Mouse (Mus musculus) limb, embryonic 13.5 days (tissue): ENCODE data around the gene Tmem220. TPM values are rescaled to one million over a fixed set of nuclear protein-coding genes. Genes with fewer than 3 reads are reported as not detected.

Source experiments
- ATAC-seq: fragments of 200-750 bp; cut with Nextera tagmentation; 2 replicates; pipeline ENCODE4 v1.8.0; 2017; ENCODE audit warnings: low read depth, moderate number of reproducible peaks, moderate TSS enrichment; ENCODE audit not compliant: low FRiP score
- H3K27ac ChIP-seq: fragments of 300-500 bp; sonication (generic); 2 replicates; pipeline ENCODE4 v1.5.1; 2015; ENCODE audit warnings: inconsistent platforms, mild to moderate bottlenecking, moderate library complexity
- H3K27me3 ChIP-seq: fragments of 300-500 bp; sonication (generic); 2 replicates; pipeline ENCODE4 v1.6.1; 2015; ENCODE audit warnings: mild to moderate bottlenecking, inconsistent platforms
- H3K36me3 ChIP-seq: fragments of 300-500 bp; sonication (generic); 2 replicates; pipeline ENCODE4 v1.6.1; 2015; ENCODE audit warnings: inconsistent platforms, mild to moderate bottlenecking, moderate library complexity
- H3K4me1 ChIP-seq: fragments of 300-500 bp; sonication (generic); 2 replicates; pipeline ENCODE4 v1.6.1; 2015; ENCODE audit warnings: inconsistent platforms
- H3K4me2 ChIP-seq: fragments of 300-500 bp; sonication (generic); replicated peaks from 2 replicates; pipeline ENCODE4 v1.6.1; 2015; ENCODE audit warnings: inconsistent platforms, mild to moderate bottlenecking, moderate library complexity
- H3K4me3 ChIP-seq: fragments of 300-500 bp; sonication (generic); 2 replicates; pipeline ENCODE4 v1.5.1; 2015; ENCODE audit warnings: moderate library complexity, mild to moderate bottlenecking, inconsistent platforms
- H3K9ac ChIP-seq: fragments of 300-500 bp; sonication (generic); 2 replicates; pipeline ENCODE4 v1.6.1; 2015; ENCODE audit warnings: mild to moderate bottlenecking, inconsistent platforms
- H3K9me3 ChIP-seq: fragments of 300-500 bp; sonication (generic); 2 replicates; pipeline ENCODE4 v1.6.1; 2016; ENCODE audit warnings: inconsistent platforms
- WGBS: fragments of 180-500 bp; shearing (Covaris S2); methylation state at CpG from one replicate; pipeline ENCODE4 v1.1.7; 2015; 5-methylcytosine and 5-hydroxymethylcytosine counted together
- polyA plus RNA-seq: library from polyadenylated mRNA; unstranded; fragments of >200 nt; fragmentation: Nextera tagmentation; extraction: Ambion mirVana; gene quantifications from 2 replicates; pipeline ENCODE4 v1.2.1, GENCODE M21; 2015

Gene Tmem220
- polyA plus RNA-seq = 1.6 and 2.1 TPM in 2 replicates

DNA sequence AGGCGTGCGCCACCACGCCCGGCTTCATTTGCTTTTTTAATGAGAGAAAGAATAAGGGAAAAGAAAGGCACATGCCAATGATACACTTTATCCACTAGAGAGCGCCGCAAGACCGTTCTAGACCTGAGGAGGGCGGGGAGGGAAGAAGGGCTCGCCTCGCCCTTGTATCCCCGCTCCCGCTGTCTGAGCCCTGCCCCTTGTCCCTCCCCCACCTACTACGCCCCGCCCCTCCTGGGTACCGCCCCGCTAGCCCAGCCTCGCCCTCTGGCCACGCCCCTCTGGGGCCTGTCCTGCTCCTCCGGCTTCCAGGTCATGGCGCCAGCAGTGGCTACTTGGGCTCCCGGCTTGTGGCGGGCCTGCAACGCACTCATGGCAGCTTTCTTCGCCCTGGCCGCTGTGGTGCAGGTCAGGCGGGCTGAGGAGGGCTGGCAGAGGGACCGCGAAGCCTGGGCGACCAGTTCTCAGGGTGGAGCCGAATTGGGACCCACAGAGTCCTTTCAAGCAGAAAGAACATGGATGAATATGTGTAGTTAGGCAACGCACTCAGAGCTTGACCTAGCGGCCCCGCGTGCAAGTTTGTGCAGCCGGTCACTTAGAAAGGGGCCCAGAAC, at the start of gene Tmem220:
Gene Tmem220 (plus strand): TSS at position 288 of the 611 bp plus-strand sequence.
- 0 out of 2 replicates have a peak, but pooled peaks cover 8% of the 10 kb centered on the region for H3K4me1 ChIP-seq
- 2% methylated on average over 31 of the region's 35 CpGs for WGBS
- no peak within 1 kb of the TSS for H3K27ac ChIP-seq
- H3K9ac ChIP-seq = peak within 1 kb of the TSS; percentile 74
- no peaks in the 10 kb centered on the region for H3K9me3 ChIP-seq
- peak; percentile 97 for ATAC-seq
- H3K36me3 ChIP-seq = no peaks in the 10 kb centered on the region
- peak within 1 kb of the TSS; percentile 76 for H3K4me2 ChIP-seq
- peaks cover 8% of the 10 kb centered on the region; the same call in 1 of the 2 replicates for H3K27me3 ChIP-seq
- peak within 1 kb of the TSS; percentile 54 for H3K4me3 ChIP-seq

GRCm38 (mm10) chr11:66975606-66976330, 49.2 kb upstream of the Tmem220 start:
- no peak for ATAC-seq
- 87% methylated on average over 7 of the region's 7 CpGs for WGBS
- Histone ChIP-seq H3K9me3 (peaks cover 15% of the 10 kb centered on the region), H3K4me2 (no peak overlapping the region), H3K9ac (no peak overlapping the region), H3K27ac (no peak overlapping the region), H3K36me3 (no peaks in the 10 kb centered on the region), H3K27me3 (no peaks in the 10 kb centered on the region), H3K4me3 (no peak overlapping the region), H3K4me1 (no peaks in the 10 kb centered on the region)

GRCm38 (mm10) chr11:66981336-66982115, 43.4 kb upstream of the Tmem220 start:
- Histone ChIP-seq H3K9ac (no peak overlapping the region), H3K4me3 (no peak overlapping the region), H3K4me1 (peaks cover 23% of the 10 kb centered on the region), H3K9me3 (no peaks in the 10 kb centered on the region), H3K36me3 (no peaks in the 10 kb centered on the region), H3K4me2 (no peak overlapping the region), H3K27me3 (no peaks in the 10 kb centered on the region), H3K27ac (no peak overlapping the region)
- WGBS = 76% methylated on average over 15 of the region's 15 CpGs
- no peak for ATAC-seq

GRCm38 (mm10) chr11:66982794-66983193, 42.2 kb upstream of the Tmem220 start:
- Histone ChIP-seq H3K4me3 (no peak overlapping the region), H3K4me2 (no peak overlapping the region), H3K9ac (no peak overlapping the region)

DNA sequence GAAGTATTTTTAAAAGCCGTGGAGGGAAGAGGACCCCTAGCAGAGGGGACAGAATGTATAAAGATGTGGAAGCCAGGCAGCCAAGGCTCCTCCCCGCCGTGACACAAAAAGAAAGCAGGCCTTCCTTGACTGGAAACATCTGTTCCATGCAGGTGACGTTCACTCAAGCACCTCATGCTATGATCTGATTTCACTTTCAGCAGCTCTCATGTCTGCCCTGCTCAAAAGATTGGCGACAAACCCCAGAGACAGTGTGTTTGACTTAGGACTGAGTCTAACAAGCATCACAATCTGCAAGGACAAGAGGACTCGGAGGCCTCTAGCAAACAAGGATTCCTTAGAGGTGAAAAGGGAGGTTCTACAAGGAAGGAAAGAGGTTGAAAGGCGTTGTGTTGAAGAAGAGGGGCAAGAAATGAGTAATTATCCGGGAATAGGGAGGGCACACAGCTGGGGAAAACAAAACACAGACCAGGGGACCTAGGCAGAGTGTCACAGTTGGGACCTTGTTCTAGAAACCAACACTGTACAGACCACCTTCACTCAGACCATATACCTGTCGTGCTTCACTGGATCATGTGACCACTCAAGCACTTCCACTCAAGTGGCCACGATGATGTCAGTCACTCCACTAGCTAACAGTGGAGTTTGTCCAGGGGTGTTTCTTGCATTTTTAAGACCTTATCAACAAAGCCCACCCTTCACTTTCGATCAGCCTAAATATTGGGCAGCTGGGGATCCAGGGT, 41.4 kb upstream of the Tmem220 start:
- Histone ChIP-seq H3K4me2 (peak overlapping the region; percentile 74), H3K9ac (no peak overlapping the region), H3K36me3 (no peaks in the 10 kb centered on the region), H3K9me3 (no peaks in the 10 kb centered on the region), H3K27me3 (no peaks in the 10 kb centered on the region), H3K27ac (no peak overlapping the region; the same call in 1 of the 2 replicates), H3K4me3 (no peak overlapping the region), H3K4me1 (peaks cover 23% of the 10 kb centered on the region)
- peak; percentile 5; the same call in 1 of the 2 replicates for ATAC-seq
- 32% methylated on average over 11 of the region's 11 CpGs for WGBS

More at GRCm38 (mm10) chr11:66982794-66983193, 42.2 kb upstream of the Tmem220 start:
- no peak for ATAC-seq
- Histone ChIP-seq H3K9me3 (no peaks in the 10 kb centered on the region), H3K4me1 (peaks cover 23% of the 10 kb centered on the region), H3K27me3 (no peaks in the 10 kb centered on the region), H3K36me3 (no peaks in the 10 kb centered on the region), H3K27ac (no peak overlapping the region)
- 45% methylated on average over 6 of the region's 6 CpGs for WGBS

DNA sequence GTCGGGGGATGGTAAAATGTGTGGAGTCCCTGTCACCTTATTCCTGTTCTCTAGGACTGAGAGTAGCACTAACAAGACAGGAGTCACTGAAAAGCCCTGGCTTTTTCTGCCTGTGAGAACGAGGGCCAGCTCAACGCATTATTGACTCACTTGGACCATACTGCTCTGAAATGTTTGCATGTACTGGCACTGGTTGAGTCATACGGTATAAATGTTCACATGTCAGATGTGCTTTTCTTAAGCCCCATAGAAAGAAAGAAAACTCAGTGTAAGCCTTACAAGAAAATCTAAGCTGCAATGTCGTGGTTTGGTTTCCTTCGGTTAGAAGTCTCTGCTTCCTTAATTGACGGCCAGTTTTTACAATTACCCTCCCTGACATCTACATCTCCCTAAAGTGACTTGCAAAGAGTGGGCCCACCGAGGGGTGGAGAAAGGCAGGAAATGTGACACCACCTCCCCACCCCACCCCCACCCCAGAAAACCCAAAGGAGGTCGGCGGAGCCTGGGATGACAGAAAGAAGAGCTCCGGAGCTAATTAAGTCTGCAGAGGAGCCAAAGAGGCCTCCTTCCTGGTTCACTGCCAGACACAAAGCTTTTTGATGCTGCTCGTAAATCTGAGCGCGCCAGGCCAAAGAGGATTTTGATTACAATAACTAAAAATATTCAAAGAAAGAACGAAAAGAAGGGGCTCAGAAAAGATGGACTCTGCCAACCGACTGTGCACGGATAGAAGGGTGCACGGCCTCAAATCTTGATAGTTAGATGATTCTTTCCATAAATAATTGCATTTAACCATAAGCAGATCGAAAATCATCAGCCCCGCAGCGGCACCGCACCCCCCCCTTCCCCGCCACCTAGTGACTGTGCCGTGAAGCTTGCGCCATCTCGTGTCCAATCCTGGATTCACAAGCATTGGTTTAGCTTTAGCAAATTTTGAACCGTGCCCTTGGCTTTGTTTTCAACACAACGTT, 40.5 kb upstream of the Tmem220 start:
- no peaks in the 10 kb centered on the region for H3K36me3 ChIP-seq
- peak; percentile 78 for ATAC-seq
- H3K9me3 ChIP-seq = no peaks in the 10 kb centered on the region
- H3K27me3 ChIP-seq = no peaks in the 10 kb centered on the region
- H3K4me3 ChIP-seq = peak overlapping the region; percentile 50
- peak overlapping the region; percentile 74 for H3K4me2 ChIP-seq
- peak overlapping the region; percentile 61 for H3K9ac ChIP-seq
- peaks cover 23% of the 10 kb centered on the region for H3K4me1 ChIP-seq
- WGBS = 5% methylated on average over 28 of the region's 28 CpGs
- no peak overlapping the region; the same call in 1 of the 2 replicates for H3K27ac ChIP-seq

- no peaks in the 10 kb centered on the region for H3K36me3 ChIP-seq
- peaks cover 23% of the 10 kb centered on the region for H3K4me1 ChIP-seq
- peak overlapping the region; percentile 74 for H3K4me2 ChIP-seq
- 28% methylated on average over 11 of the region's 11 CpGs for WGBS
- no peak for ATAC-seq
- H3K9ac ChIP-seq = no peak overlapping the region
- H3K27ac ChIP-seq = no peak overlapping the region
- H3K4me3 ChIP-seq = peak overlapping the region; percentile 50
- no peaks in the 10 kb centered on the region for H3K9me3 ChIP-seq
- no peaks in the 10 kb centered on the region for H3K27me3 ChIP-seq
Observed at GRCm38 (mm10) chr11:66985136-66985702, 39.7 kb upstream of the Tmem220 start.

GRCm38 (mm10) chr11:66992150-66992549, 32.8 kb upstream of the Tmem220 start:
- no peak overlapping the region for H3K4me2 ChIP-seq
- no peak overlapping the region for H3K4me3 ChIP-seq
- H3K9me3 ChIP-seq = no peaks in the 10 kb centered on the region
- H3K27me3 ChIP-seq = no peaks in the 10 kb centered on the region
- WGBS = 86% methylated on average over 2 of the region's 2 CpGs
- no peak overlapping the region for H3K9ac ChIP-seq
- H3K4me1 ChIP-seq = no peaks in the 10 kb centered on the region
- H3K36me3 ChIP-seq = no peaks in the 10 kb centered on the region
- ATAC-seq = no peak
- no peak overlapping the region for H3K27ac ChIP-seq

- Histone ChIP-seq H3K27ac (no peak overlapping the region), H3K36me3 (no peaks in the 10 kb centered on the region), H3K4me2 (no peak overlapping the region), H3K4me3 (no peak overlapping the region), H3K4me1 (0 out of 2 replicates have a peak, but pooled peaks cover 3% of the 10 kb centered on the region), H3K27me3 (no peaks in the 10 kb centered on the region), H3K9me3 (no peaks in the 10 kb centered on the region), H3K9ac (no peak overlapping the region)
- 24% methylated on average over 1 of the region's 1 CpGs for WGBS
- no peak for ATAC-seq
Observed at GRCm38 (mm10) chr11:66993674-66994073, 31.3 kb upstream of the Tmem220 start.

DNA sequence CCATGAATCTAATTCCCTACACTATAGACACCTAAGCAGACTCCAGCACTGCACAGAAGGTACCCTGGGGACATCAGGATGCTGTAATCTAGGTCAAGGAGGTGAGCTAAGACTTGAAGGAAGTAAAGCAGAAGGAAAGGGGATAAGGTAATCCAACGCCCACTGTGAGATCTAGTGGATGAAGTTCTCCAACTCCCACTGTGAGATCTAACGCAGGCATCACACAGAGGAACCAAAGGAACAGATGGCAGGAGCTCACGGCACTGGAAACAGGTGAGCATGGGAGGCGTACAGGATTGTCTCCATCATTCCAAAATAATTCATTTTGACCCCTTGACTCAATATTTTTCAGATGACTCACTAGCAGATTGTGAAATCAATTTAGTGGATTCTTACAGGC, 28.5 kb upstream of the Tmem220 start:
- H3K27me3 ChIP-seq = no peaks in the 10 kb centered on the region
- no peak overlapping the region for H3K4me3 ChIP-seq
- no peaks in the 10 kb centered on the region for H3K9me3 ChIP-seq
- no peak overlapping the region for H3K4me2 ChIP-seq
- H3K36me3 ChIP-seq = no peaks in the 10 kb centered on the region
- no peak overlapping the region for H3K27ac ChIP-seq
- 0 out of 2 replicates have a peak, but pooled peaks cover 4% of the 10 kb centered on the region for H3K4me1 ChIP-seq
- ATAC-seq = no peak
- 78% methylated on average over 4 of the region's 4 CpGs for WGBS
- H3K9ac ChIP-seq = no peak overlapping the region
